18 mouse cellular contexts compared by ENCODE assay signal in the genomic region with DNA sequence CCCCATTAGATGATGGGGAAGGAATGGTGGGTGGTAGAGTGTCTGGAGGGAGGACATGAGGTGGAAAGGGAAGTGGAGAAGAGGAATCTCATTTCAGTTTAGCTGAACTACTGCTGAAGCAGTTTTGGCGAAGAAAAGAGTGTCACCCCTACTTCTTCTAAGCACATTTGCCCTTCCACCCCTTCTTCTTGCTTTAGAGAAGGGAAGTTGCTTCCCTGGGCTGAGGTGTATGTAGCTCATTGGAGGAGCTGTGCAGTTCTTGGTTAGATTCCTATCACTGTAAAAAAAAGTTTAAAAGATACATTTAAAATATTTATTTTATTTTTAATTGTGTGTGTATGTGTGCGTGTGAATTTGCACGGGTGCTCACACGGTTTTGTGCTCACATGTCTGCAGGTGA. TPM values are rescaled to one million over a fixed set of nuclear protein-coding genes. Genes with fewer than 3 reads are reported as not detected.
"Had no signal": no experiment of that assay in that cellular context is flagged by ENCODE, and none has a peak within 500 bp of the region (broad histone marks: within the 10 kb centered on the region; RNA-seq: fewer than 3 reads in every experiment).

No protein-coding gene starts in this region.

- H3K27ac ChIP-seq: neural tube, embryonic 12.5 days; neural tube, embryonic 13.5 days; neural tube, embryonic 15.5 days; stomach, embryonic 15.5 days; stomach, postnatal 0 days had no signal

- H3K9ac ChIP-seq: neural tube, embryonic 12.5 days; neural tube, embryonic 13.5 days; neural tube, embryonic 15.5 days; stomach, embryonic 15.5 days had no signal

- H3K27me3 ChIP-seq: neural tube, embryonic 12.5 days; neural tube, embryonic 13.5 days; neural tube, embryonic 15.5 days; stomach, embryonic 15.5 days had no signal

- H3K9me3 ChIP-seq: neural tube, embryonic 12.5 days; neural tube, embryonic 13.5 days; neural tube, embryonic 15.5 days; stomach, embryonic 15.5 days had no signal

- H3K4me3 ChIP-seq: neural tube, embryonic 12.5 days; neural tube, embryonic 13.5 days; neural tube, embryonic 15.5 days; stomach, embryonic 15.5 days had no signal

- H3K36me3 ChIP-seq: neural tube, embryonic 12.5 days; neural tube, embryonic 13.5 days; neural tube, embryonic 15.5 days; stomach, embryonic 15.5 days had no signal

- DNase-seq: retina, postnatal 1 day; right cerebral cortex, adult 18-20 months; right cerebral cortex, postnatal 14 days; right cerebral cortex, postnatal 25 days; right cerebral cortex, postnatal 4 days; spleen, adult 18-20 months; thymus, adult 18-20 months; thymus, adult 2 months; thymus, postnatal 14 days; thymus, postnatal 25 days; thymus, postnatal 36 days; thymus, postnatal 4 days had no signal

RNA-seq across cellular contexts. Expression of a gene that starts 10.3 kb away (rescaled TPM):
- total RNA-seq: neutrophil, adult 5-6 weeks had no signal
